Mouse (Mus musculus) limb, embryonic 11.5 days (tissue): ENCODE measurements around the gene Dll1. TPM values are rescaled to one million over a fixed set of nuclear protein-coding genes. Genes with fewer than 3 reads are reported as not detected.

Experiments used
- ATAC-seq: fragments of 200-750 bp; cut with Nextera tagmentation; 2 replicates; pipeline ENCODE4 v1.8.0; 2017; ENCODE audit warnings: low read depth; ENCODE audit not compliant: insufficient number of reproducible peaks, low FRiP score, low TSS enrichment
- DNase-seq: peaks from one replicate; pipeline ENCODE4 v3.0.0-alpha.2; 2015; ENCODE audit warnings: low spot score
- H3K27ac ChIP-seq: fragments of 300-500 bp; sonication (generic); replicated peaks from 2 replicates; pipeline ENCODE4 v1.5.1; 2014; ENCODE audit warnings: low read depth, mild to moderate bottlenecking, low read length
- H3K27me3 ChIP-seq: fragments of 300-500 bp; sonication (generic); 2 replicates; pipeline ENCODE4 v1.6.1; 2014; ENCODE audit warnings: mild to moderate bottlenecking, low read length, mixed read lengths; ENCODE audit not compliant: control insufficient read depth, insufficient read depth
- H3K36me3 ChIP-seq: fragments of 300-500 bp; sonication (generic); 2 replicates; pipeline ENCODE4 v1.6.1; 2014; ENCODE audit warnings: mild to moderate bottlenecking, low read length, moderate library complexity, mixed read lengths; ENCODE audit not compliant: control insufficient read depth, insufficient read depth
- H3K4me1 ChIP-seq: fragments of 300-500 bp; sonication (generic); 2 replicates; pipeline ENCODE4 v1.6.1; 2014; ENCODE audit warnings: low read length, mixed read lengths; ENCODE audit not compliant: control insufficient read depth, insufficient read depth
- H3K4me2 ChIP-seq: fragments of 300-500 bp; sonication (generic); 2 replicates; pipeline ENCODE4 v1.6.1; 2014; ENCODE audit warnings: low read depth, mild to moderate bottlenecking, moderate library complexity; ENCODE audit not compliant: severe bottlenecking
- H3K4me3 ChIP-seq: fragments of 300-500 bp; sonication (generic); 2 replicates; pipeline ENCODE4 v1.5.1; 2014; ENCODE audit warnings: low read depth, low read length
- H3K9ac ChIP-seq: fragments of 300-500 bp; sonication (generic); 2 replicates; pipeline ENCODE4 v1.6.1; 2014; ENCODE audit warnings: mild to moderate bottlenecking, low read length
- H3K9me3 ChIP-seq: fragments of 300-500 bp; sonication (generic); 2 replicates; pipeline ENCODE4 v1.6.1; 2016; ENCODE audit warnings: low read length; ENCODE audit not compliant: control insufficient read depth
- WGBS: fragments of 180-500 bp; shearing (Covaris S2); extraction: QIAGEN DNeasy Blood & Tissue Kit; methylation state at CpG from one replicate; pipeline ENCODE4 v1.1.7; 2014; 5-methylcytosine and 5-hydroxymethylcytosine counted together
- polyA plus RNA-seq: library from polyadenylated mRNA; unstranded; fragments of >200 nt; fragmentation: Nextera tagmentation; extraction: Ambion mirVana; gene quantifications from 2 replicates; pipeline ENCODE4 v1.2.1, GENCODE M21; 2014

The Dll1 gene
- polyA plus RNA-seq, 1 experiment from 2014 or later = 3.3 TPM

DNA sequence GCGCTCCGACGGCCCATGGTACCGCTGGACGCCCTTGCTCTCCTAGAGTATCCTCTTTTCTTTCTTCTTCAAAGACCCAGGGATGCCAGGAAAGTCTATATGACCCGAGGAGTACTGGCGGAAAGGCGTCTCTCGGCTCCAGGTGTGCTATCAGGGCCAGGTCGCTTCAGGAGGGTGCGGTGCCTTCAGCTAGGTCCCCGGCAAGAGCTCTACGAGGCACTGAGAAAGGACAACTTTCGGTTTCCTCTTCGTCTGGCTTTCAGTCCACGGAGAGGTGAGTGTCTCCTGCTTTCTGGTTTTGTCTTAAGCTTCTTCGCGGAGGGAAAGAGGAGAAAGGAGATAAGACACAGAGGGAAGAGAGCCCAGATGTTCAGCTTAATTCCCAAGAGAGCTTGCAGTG lies 1.4 kb downstream of the Dll1 start:
- Histone ChIP-seq H3K4me3 (peak overlapping the region; percentile 43), H3K9ac (peak overlapping the region; percentile 43), H3K36me3 (no peaks in the 10 kb centered on the region), H3K27ac (no peak overlapping the region), H3K27me3 (peaks cover 73% of the 10 kb centered on the region), H3K9me3 (no peaks in the 10 kb centered on the region; the same call in 1 of the 2 replicates), H3K4me1 (peaks cover 13% of the 10 kb centered on the region), H3K4me2 (peak overlapping the region; percentile 81)
- DNase-seq (peak; percentile 63), ATAC-seq (no peak)
- WGBS = under 1% methylated on average over 18 of the region's 18 CpGs

DNA sequence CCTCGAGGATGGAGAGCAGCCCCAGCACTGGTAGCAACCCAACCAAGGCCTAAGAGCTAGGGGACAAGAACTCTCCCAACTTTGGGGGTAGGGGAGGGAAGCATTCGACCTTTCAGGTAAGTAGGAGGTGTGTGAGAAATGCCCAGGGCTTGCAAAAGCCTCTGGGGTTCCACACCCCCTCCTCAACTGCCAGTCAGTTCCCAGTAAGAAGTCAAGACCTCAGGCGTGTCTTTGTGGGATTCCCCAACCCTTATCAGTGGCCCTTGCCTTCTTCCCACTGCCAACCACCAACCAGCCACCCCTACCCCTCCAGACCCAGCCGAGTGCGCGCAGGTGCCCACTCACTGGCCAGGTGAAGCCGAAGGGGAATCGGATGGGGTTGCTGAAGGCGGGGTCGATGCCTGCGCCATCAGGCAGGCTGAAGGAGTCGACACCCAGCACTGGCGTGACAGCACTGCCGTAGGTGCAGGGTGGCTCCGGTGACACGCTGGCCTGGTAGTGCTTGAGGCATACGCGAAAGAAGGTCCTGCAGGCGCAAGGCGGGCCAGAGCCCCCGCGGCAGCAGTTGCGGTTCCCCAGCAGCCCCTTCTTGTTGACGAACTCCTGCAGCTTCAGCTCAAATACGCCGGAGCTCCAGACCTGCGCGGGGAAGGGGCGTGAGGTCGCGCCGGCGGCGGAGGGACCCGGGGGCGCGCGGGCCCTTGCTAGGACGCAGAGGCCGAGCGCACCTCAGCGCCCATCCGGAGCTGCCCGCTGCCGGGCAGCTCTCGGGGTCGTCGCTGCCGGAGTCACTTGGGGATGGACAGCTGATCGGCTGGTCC lies 2.1 kb downstream of the Dll1 start:
- no peaks in the 10 kb centered on the region for H3K36me3 ChIP-seq
- DNase-seq (peak; percentile 56), ATAC-seq (no peak)
- H3K9me3 ChIP-seq = no peaks in the 10 kb centered on the region; the same call in 1 of the 2 replicates
- no peak overlapping the region for H3K27ac ChIP-seq
- peaks cover 13% of the 10 kb centered on the region for H3K4me1 ChIP-seq
- H3K9ac ChIP-seq = 0 out of 2 replicates have a peak overlapping the region, but pooled peaks have one; percentile 27
- peak overlapping the region; percentile 43 for H3K4me3 ChIP-seq
- peaks cover 67% of the 10 kb centered on the region for H3K27me3 ChIP-seq
- 1% methylated on average over 49 of the region's 50 CpGs for WGBS
- H3K4me2 ChIP-seq = peak overlapping the region; percentile 81

DNA sequence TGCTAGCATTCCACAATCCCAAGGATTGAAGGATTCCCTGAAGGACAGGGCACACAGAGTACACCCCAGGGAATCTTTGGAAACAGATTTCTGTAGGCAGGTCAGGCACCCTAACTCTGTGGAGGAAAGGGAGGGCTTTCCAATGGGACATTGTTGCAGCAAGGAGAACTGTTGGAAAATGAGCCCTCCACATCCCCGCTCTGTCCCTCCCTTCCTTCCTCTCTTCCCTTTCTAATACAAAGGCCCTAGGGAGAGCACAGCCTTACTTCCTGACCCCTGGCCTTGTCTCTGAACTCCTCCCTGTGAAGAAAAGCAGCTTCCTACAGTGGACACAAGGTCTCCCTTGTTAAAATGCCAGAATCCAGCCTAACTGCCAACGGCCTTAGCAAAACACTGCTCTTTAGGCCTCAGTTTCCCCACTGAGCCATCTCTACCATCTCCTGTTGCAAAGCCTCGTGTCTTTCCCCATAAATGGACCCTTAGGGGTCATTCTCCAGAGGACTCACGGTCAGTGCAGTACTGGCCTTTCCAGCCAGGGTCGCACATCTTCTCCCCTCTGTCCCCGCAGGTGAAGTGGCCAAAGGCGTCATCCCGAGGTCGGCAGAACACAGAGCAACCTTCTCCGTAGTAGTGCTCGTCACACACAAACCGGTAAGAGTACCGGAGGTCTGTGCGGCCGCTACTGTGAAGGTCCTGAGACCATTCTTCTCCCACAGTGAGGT lies 3.6 kb downstream of the Dll1 start:
- Histone ChIP-seq H3K27me3 (peaks cover 53% of the 10 kb centered on the region), H3K27ac (no peak overlapping the region), H3K4me1 (peaks cover 13% of the 10 kb centered on the region), H3K4me2 (peak overlapping the region; percentile 3; the same call in 1 of the 2 replicates), H3K4me3 (no peak overlapping the region), H3K36me3 (no peaks in the 10 kb centered on the region), H3K9ac (no peak overlapping the region), H3K9me3 (no peaks in the 10 kb centered on the region)
- 55% methylated on average over 15 of the region's 15 CpGs for WGBS
- peak; percentile 20 for DNase-seq
- ATAC-seq = no peak

DNA sequence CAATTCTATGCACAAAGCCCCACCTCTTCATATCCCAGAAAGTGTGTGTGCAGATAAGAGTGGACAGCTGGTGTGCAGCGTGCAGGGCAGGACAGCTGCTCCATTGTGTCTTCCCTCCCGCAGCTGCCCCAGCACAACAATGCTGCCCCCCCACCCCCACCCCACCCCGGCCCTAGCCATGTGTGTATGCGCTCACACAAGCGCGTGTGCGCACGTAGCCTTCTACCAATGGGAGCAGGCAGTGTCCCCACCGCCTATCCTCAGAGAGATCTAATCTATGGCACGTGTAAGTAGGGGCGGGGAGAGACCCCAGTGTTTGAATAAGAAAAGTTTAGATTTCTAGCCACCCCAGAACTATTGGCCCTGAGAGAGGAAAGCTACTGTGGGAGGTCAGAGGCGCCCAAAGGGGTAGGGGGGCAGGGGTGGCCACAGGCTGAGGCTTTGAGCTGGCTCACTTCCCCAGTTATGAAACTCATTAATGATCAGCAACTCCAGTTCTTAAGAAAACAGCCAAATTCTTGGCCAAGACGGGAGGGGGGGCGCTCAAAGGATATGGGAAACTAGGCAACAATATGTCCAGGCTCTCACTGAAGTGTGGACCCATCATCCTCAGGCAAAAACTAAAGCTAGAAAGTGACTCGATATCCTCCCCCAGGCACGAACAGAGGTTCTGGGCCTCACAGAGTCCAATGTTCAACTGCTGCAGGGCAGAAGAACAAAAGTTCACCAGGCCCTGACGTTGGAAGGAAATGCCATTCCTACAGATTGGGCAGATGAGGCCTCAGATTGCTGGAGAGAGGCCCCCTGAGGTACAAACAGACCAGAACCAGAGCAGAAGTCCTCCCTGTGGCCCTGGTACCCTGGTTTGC lies 4.5 kb downstream of the Dll1 start:
- H3K36me3 ChIP-seq = no peaks in the 10 kb centered on the region
- H3K27ac ChIP-seq = no peak overlapping the region
- WGBS = 67% methylated on average over 17 of the region's 17 CpGs
- no peak overlapping the region for H3K4me3 ChIP-seq
- DNase-seq (peak; percentile 20), ATAC-seq (no peak)
- H3K4me2 ChIP-seq = no peak overlapping the region
- no peaks in the 10 kb centered on the region for H3K9me3 ChIP-seq
- H3K27me3 ChIP-seq = peaks cover 45% of the 10 kb centered on the region
- H3K4me1 ChIP-seq = peaks cover 11% of the 10 kb centered on the region
- H3K9ac ChIP-seq = no peak overlapping the region

DNA sequence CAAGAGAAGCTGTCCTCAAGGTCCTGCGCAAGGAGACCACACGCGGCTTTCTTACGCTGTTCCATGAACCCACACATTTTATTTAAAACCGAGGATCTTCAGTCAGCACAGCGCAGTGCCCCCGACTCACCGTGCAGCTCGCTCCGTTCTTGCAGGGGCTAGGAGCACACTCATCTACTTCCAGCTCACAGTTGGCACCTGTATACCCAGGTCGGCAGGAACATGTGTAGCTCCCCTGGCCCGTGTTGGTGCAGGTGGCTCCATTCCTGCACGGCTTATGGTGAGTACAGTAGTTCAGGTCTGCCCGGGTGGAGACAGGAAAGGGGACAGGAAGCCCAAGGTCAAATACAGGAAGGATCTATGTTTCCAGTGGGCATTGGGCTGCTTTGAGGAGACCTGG lies 6.3 kb downstream of the Dll1 start:
- Histone ChIP-seq H3K27ac (no peak overlapping the region), H3K4me2 (no peak overlapping the region), H3K4me3 (no peak overlapping the region), H3K9ac (no peak overlapping the region), H3K27me3 (peaks cover 29% of the 10 kb centered on the region), H3K36me3 (no peaks in the 10 kb centered on the region), H3K9me3 (no peaks in the 10 kb centered on the region), H3K4me1 (peaks cover 6% of the 10 kb centered on the region; the same call in 1 of the 2 replicates)
- DNase-seq (no peak), ATAC-seq (no peak)
- 91% methylated on average over 14 of the region's 14 CpGs for WGBS

DNA sequence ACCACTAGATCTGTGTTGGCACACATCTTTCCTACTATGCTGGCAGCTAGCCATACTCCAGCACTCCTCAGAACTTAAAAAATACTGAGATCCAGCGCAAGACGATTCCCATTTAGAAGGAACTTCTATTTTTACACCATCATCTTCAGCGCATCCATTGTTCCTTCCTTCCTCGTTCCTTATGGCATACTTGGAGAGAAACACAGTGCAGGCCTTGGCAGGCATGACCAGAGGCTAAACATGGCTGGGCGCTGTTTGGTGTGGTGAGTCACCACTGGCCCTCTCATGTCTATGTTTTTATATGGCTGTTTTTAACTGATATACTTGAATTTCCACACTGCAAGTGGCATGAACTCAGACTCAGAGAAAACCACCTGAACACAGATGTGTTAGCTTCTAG lies 11.0 kb downstream of the Dll1 start:
- 87% methylated on average over 5 of the region's 5 CpGs for WGBS
- no peak overlapping the region for H3K27ac ChIP-seq

DNA sequence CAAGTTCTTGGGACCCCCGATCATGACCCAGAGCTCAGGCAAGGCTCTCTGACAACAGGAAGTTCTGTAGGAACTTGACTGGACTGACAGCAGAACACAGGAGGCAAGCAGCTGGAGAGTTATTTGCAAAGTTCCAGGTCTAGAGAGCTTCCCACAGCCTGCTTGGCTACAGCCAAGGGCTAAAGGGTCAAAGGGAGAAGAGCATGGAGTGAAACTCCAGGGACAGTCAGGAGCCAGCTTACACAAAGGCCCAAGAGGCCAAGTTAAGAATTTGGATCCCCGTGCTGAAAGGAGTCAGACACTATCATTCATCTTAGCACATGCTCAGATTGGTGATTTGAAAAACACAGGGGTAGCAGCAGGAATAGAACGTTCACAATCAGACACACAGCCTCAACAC lies 13.0 kb downstream of the Dll1 start:
- DNase-seq = no peak
- Histone ChIP-seq H3K36me3 (no peaks in the 10 kb centered on the region), H3K9ac (no peak overlapping the region), H3K4me2 (no peak overlapping the region), H3K4me1 (no peaks in the 10 kb centered on the region), H3K27me3 (no peaks in the 10 kb centered on the region), H3K27ac (no peak overlapping the region), H3K4me3 (no peak overlapping the region), H3K9me3 (no peaks in the 10 kb centered on the region)
- ATAC-seq = no peak
- 75% methylated on average over 3 of the region's 3 CpGs for WGBS

More for the DNA sequence above, 11.0 kb downstream of the Dll1 start:
- Histone ChIP-seq H3K27me3 (no peaks in the 10 kb centered on the region), H3K4me3 (no peak overlapping the region), H3K9ac (no peak overlapping the region), H3K9me3 (no peaks in the 10 kb centered on the region), H3K36me3 (no peaks in the 10 kb centered on the region), H3K4me1 (no peaks in the 10 kb centered on the region), H3K4me2 (no peak overlapping the region)
- ATAC-seq (no peak), DNase-seq (no peak)

DNA sequence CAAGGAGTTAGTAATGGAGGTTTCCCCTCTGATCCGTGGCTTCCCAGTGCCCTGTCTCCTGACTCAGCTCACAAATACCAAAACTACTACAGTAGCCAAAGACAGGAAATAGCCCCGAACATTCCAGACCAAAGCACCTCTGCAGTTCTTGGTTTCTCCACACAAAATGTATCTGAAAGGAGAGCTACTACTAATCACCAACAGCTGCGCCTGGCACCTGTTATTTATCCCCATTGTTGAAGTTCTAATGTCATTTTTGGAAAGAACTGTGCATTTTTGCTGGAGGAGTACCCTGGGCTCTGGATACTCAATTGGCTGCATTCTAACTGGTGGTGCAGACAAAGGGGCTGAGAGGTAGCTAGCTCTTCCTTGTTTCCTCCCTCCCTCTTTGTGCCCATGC lies 19.6 kb downstream of the Dll1 start:
- no peak for DNase-seq
- H3K36me3 ChIP-seq = no peaks in the 10 kb centered on the region
- no peak overlapping the region for H3K27ac ChIP-seq
- no peaks in the 10 kb centered on the region for H3K27me3 ChIP-seq
- no peak overlapping the region for H3K9ac ChIP-seq
- H3K4me1 ChIP-seq = no peaks in the 10 kb centered on the region
- WGBS = 74% methylated on average over 3 of the region's 3 CpGs
- H3K4me3 ChIP-seq = no peak overlapping the region
- H3K4me2 ChIP-seq = no peak overlapping the region
- no peaks in the 10 kb centered on the region for H3K9me3 ChIP-seq
- ATAC-seq = no peak
